Mouse (Mus musculus): Measurements from ENCODE around the gene Hoxc5.

DNA sequence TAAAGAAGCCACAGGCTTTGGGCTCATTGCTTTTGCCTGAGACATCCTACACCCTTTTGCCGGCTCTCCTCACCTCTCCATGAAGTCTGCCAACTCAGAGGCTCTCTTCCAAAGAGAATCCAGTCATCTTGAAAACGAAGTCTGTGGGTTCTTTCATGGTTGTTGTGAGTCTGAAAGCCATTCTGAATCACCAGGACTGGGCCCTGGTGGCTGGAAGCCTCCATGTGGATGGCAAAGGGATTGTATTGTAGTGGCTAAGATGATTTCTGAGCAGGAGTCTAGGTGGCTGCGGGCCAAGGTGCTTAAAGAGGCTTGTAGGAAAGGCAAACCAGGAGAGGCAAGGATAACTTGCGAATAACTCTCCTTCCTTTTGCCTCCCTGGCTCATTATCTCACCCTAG lies 34.9 kb downstream of the Hoxc5 start:
- no peak for TF ChIP-seq POLR2A (IDR thresholded peaks at IDR 0.05; ENCODE audit: control insufficient read depth, low read depth, low read length)
- no peak for TF ChIP-seq CTCF (IDR thresholded peaks at IDR 0.05; ENCODE audit: control insufficient read depth, insufficient read depth, insufficient replicate concordance, low read depth, low read length)

Measured in testis, adult 2 months (tissue).